ENCODE assay signal across 12 mouse cellular contexts in the genomic region with DNA sequence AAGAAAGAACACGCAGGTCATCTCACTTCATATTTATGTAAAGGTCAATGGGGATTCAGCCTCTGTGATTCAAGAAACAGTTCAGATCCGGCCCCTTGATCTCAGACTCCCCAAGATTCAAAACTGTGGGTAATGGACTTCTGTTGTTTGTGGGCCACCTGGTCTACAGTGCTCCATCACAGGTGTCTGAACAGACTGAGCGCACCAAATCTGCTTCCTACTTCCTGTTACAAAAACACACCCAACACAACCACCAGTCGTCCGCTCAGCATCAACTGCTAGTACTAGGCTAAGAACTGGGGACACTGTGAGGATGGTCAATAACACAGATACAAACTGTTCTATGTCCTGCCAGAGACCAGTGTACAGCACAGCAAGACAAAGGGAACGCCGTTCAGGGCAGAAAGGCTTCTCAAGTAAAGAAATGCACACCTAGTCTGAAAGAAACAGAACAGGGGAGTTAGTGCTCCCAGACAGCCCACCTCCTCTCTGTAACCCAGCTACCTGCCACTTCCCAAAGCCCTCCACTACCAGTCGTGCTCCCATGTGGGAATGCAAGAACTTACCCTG.
DNase-seq lines count a peak whose midpoint lies in the region; ATAC-seq and TF ChIP-seq lines count a peak whose summit lies in the region.
"Had no signal": no experiment of that assay in that cellular context is flagged by ENCODE, and none has a peak within 500 bp of the region (broad histone marks: within the 10 kb centered on the region; RNA-seq: fewer than 3 reads in every experiment).

No protein-coding gene starts in this region.

- TF ChIP-seq CTCF in gastrocnemius, adult 2 months (IDR thresholded peaks at IDR 0.05) = no peak

- H3K9ac ChIP-seq in lung, embryonic 16.5 days (ENCODE audit: low read length) = no peak overlapping the region
- no peak overlapping the region for H3K9ac ChIP-seq in limb, embryonic 15.5 days
- H3K9ac ChIP-seq: hindbrain, embryonic 12.5 days; liver, embryonic 13.5 days had no signal

- WGBS in lung, embryonic 16.5 days = 72% methylated on average over 8 of the region's 8 CpGs
- 65% methylated on average over 8 of the region's 8 CpGs for WGBS in limb, embryonic 15.5 days

- H3K4me3 ChIP-seq in gastrocnemius, adult 2 months = no peak overlapping the region
- H3K4me3 ChIP-seq in lung, embryonic 16.5 days (ENCODE audit: low read length) = no peak overlapping the region
- no peak overlapping the region for H3K4me3 ChIP-seq in limb, embryonic 15.5 days
- H3K4me3 ChIP-seq: hindbrain, embryonic 12.5 days; liver, embryonic 13.5 days had no signal

- no peak overlapping the region for H3K4me2 ChIP-seq in lung, embryonic 16.5 days (ENCODE audit: low read depth, low read length)
- no peak overlapping the region for H3K4me2 ChIP-seq in limb, embryonic 15.5 days
- H3K4me2 ChIP-seq: hindbrain, embryonic 12.5 days; liver, embryonic 13.5 days had no signal

- peaks cover 26% of the 10 kb centered on the region for H3K4me1 ChIP-seq in lung, embryonic 16.5 days (replicated peaks; ENCODE audit: control insufficient read depth, insufficient read depth, low read length)
- peaks cover 30% of the 10 kb centered on the region for H3K4me1 ChIP-seq in limb, embryonic 15.5 days

- peak overlapping the region; percentile 13; the same call in 1 of the 2 replicates for H3K27ac ChIP-seq in gastrocnemius, adult 2 months
- peak overlapping the region; percentile 87 for H3K27ac ChIP-seq in lung, embryonic 16.5 days (ENCODE audit: low read length)
- peak overlapping the region; percentile 47; the same call in 1 of the 2 replicates for H3K27ac ChIP-seq in limb, embryonic 15.5 days
- H3K27ac ChIP-seq: hindbrain, embryonic 12.5 days; liver, embryonic 13.5 days had no signal

- H3K27me3 ChIP-seq in lung, embryonic 16.5 days (ENCODE audit: control insufficient read depth, insufficient read depth, low read depth, low read length) = no peaks in the 10 kb centered on the region
- no peaks in the 10 kb centered on the region for H3K27me3 ChIP-seq in limb, embryonic 15.5 days
- H3K27me3 ChIP-seq: hindbrain, embryonic 12.5 days; liver, embryonic 13.5 days had no signal

- no peaks in the 10 kb centered on the region for H3K9me3 ChIP-seq in lung, embryonic 16.5 days (ENCODE audit: control insufficient read depth, low read length)
- no peaks in the 10 kb centered on the region for H3K9me3 ChIP-seq in limb, embryonic 15.5 days
- H3K9me3 ChIP-seq: hindbrain, embryonic 12.5 days; liver, embryonic 13.5 days had no signal

- no peaks in the 10 kb centered on the region for H3K36me3 ChIP-seq in lung, embryonic 16.5 days (ENCODE audit: control insufficient read depth, insufficient read depth, low read length)
- H3K36me3 ChIP-seq in limb, embryonic 15.5 days = no peaks in the 10 kb centered on the region
- H3K36me3 ChIP-seq: hindbrain, embryonic 12.5 days; liver, embryonic 13.5 days had no signal

- ATAC-seq in lung, embryonic 16.5 days (ENCODE audit: low read depth) = no peak
- ATAC-seq in limb, embryonic 15.5 days (ENCODE audit: insufficient number of reproducible peaks, low FRiP score, low TSS enrichment, low read depth) = no peak; the same call in 1 of the 2 replicates

- intact Hi-C loops in gastrocnemius, adult 2 months (cut with DNase I) = no loop called here

- no peak for DNase-seq in gastrocnemius, adult 2 months
- DNase-seq in gastrocnemius, postnatal 4 days (ENCODE audit: low spot score in 2 of 2) = no peak
- no peak for DNase-seq in lung, postnatal 14 days
- peak; percentile 27 for DNase-seq in thymus, postnatal 25 days
- no peak for DNase-seq in frontal cortex, postnatal 10 days (ENCODE audit: low spot score in 2 of 2)
- DNase-seq in spleen, postnatal 14 days (ENCODE audit: low spot score in 2 of 2) = no peak
- DNase-seq: cerebellum, adult 18-20 months; kidney, adult 2 months; liver, embryonic 13.5 days had no signal

Comparison
In these comparisons a context has a peak if more than half of its experiments do, and no peak if none do; other contexts are left out.
1. H3K27ac ChIP-seq: peak in every context shown above with its lines; median percentile 87 in lung, embryonic 16.5 days; 47 in limb, embryonic 15.5 days; 13 in gastrocnemius, adult 2 months.